Mouse (Mus musculus) frontal cortex, postnatal 25 days (tissue): Measurements from ENCODE around the gene Gdpgp1.

Experiments used
- DNase-seq, 2 experiments: peaks; one replicate each; pipeline ENCODE4 v3.0.0; 2022; ENCODE audit warnings: low spot score in 2 of 2

Gdpgp1 gene

DNA sequence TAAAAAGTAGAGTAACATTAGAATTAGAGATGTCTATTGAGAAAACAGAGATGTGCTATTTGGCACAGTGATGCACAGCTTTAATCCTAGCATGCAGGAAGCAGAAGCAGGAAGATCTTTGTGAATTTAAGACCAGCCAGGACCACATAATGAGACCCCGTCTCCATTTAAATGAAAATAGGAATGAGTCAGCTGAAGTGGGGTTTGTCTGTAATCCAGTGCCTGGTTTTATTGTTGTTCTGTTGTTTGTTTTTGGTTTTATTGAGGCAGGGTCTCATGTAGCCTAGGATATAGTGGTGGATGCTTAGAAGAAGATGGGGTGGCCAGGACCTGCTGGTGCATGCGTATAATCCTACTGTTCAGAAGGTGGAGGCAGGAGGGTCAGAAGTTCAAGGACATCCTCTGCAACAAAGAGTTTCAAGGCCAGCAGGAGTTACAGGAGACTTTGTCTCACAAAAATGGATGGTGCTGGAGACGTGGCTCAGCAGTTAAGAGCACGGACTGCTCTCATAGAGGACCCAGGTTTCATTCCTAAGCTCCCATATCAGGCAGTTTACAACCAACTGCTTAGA is 11.4 kb upstream of the Gdpgp1 start:
- DNase-seq: no peak

DNA sequence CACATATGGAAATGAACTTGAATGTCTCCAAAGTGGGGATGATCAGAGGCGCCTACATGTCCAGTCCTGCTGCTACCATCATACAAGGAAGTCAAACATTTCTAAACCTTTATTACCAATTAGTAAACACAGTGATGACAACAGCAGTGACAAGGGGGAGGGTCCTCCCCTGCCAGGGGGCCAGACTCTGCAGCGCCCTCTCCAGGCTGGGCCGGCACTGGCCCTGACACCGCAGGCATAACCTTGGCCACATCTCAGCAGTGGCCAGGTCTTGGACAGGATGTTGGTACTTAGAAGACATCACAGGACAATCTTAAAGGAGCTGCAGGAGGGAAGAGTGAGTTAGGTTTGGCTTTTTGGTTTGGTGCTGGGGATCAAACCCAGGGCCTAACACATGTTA is 5.6 kb upstream of the Gdpgp1 start:
- no peak for DNase-seq

DNA sequence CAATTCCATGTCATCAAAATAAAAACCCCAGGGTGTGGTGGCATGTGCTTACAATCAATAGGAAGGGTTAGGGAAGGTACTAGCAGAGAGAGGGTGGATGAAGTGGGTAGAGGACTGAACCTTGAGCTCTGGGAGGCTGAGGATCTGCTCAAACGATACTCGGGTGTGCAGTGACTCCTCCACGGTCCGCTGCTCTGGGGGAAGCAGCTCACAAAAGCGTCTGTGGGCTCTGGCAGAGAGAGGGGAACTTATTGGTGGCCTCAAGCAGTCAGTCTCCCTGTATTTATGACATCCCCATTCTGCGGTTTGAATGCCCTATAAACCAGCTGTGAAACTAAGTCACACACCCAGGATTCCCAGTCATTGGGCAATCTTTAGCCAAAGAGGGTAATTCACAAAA is 2.5 kb upstream of the Gdpgp1 start:
- DNase-seq: no peak

DNA sequence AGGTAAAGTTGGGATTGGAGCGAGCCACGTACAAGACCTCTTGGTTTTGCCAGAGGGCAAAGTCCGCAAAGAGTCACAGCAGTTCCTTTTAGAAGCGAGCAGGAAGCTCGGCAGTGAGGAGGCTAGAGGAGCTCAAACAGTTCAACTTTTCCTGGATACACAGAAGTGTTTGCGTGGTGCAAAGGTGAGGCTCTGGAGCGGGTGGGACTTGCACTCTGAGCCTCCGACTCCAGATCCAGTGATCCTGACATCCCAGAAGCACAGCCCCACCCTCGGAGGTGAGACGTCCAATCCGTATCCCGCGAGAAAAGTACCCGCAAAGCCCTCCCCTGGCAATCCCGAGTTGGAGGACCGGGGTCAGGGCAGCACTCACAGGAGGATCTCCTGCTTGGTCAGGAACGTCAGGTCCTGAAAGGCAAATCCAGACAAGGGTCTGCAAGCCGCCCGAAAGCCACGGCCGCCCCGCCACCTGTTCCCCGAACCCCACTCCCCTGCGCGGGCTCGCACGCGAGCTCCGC is 635 bp upstream of the Gdpgp1 start:
- no peak for DNase-seq

DNA sequence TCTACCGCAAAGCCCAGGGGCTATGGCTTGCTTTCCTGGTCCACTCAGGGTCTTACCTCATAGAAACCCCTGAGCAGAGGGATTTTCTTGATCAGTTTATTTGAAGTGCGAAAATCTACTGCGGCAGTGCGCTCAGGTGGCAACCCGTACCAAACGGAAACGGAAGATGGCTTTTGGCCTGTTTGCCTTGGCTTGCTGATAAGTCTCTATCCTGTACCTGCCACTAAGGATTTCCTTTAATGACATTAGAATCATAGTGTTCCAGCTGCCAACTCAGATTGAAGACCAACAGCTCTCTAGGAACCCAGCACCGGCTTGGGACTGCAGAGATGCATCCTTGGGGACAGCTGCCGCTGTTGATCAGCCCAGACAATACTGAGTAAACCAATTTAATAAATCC is 1.1 kb downstream of the Gdpgp1 start:
- DNase-seq: no peak

DNA sequence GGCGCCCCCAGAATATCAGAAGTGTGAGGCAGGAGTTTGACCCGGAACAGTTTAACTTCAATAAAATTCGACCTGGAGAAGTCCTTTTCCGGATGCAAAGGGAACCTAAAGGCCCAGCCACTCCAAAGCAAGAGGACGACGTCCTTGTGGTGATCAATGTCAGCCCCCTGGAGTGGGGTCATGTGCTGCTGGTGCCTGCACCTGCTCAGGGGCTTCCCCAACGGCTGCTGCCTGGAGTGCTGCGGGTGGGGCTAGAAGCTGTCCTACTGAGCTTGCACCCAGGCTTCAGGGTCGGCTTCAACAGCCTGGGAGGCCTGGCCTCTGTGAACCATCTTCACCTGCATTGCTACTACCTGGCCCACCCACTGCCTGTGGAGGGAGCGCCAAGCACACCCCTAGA is 5.9 kb downstream of the Gdpgp1 start:
- no peak for DNase-seq

DNA sequence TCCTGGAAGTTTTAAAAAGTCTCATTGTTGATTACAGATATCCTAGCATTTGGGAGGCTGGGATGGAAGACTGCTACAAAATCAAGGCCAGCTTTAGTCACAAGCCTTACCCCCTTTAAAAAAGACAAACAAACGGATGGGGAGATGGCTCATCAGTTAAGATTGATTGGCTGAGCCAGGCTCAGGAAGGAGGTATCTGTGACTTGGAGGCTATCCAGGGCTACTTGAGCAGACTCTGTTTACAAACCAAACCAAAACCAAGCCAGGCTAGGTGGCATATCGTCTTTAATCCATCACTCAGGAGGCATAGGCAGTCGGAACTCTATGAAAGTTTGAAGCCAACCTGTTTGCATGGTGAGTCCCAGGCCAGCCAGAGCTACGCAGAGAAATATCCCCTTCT is 9.0 kb downstream of the Gdpgp1 start:
- DNase-seq: no peak

DNA sequence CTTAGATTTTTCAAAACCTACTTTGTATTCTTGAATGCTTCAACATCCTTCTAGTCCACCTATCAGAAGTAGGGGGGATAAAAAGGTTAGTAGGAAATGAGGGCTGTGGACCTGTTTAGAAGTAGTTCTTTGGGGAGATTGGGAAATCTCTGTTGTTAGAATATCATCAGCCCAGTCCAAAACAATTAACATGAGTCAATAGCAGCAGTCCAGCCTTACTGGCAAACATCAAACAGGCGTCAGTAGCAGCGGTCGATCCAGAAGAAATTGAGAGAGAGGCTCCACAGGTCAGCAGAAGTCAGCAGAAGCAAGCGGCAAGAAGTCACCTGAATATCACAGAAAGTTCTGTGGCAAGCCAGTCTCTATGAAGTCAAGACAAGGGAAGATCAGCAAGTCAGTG is 12.2 kb downstream of the Gdpgp1 start:
- DNase-seq: no peak

DNA sequence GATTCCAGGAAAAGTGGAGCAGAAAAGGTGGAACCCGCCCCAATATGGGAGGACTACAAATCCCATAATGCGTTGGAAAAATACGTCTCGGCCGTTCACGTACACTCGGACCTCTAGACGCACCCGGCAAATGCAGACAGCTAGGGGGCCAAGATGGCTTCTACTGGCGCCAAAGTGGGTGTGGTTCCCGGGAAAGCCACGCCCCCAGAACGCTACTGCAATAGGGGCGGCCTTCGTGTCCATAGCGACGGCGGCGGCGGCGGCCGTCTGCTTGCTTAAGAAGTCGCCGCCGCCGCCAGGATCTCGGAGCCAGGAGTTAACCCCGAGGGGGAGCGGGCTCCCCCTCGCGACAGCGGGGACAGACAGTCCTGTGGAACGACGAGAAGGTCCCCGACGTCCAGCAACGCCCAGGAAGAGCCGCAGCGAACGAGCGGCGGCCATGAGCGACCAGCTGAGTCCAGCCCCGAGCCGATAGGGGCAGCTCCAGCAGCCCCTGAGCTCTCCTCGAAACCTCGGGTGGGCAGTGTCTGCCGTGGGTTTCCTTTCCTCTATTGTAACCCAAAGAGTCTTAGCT is 13.6 kb downstream of the Gdpgp1 start, which contains the start of gene Ttll13:
Gene Ttll13, plus strand, starts transcription at position 229 of the 574 bp plus-strand sequence.
- peak; percentile 85 to 91 for DNase-seq

DNA sequence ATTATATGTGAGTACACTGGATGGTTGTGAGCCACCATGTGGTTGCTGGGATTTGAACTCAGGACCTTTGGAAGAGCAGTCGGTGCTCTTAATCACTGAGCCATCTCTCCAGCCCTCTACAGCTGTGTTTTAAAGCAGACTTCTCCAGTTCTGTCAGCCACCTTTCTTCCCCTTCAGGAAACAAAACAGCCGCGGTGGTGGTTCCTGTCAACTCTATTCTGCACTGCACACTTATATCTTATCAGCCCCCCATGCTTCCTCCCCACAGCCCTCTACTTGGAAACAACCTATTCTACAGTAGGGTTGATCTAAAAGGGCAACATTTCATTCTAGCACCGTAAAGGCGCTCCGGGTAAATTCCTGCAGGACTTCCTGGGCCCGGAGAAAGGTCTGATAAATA is 14.2 kb downstream of the Gdpgp1 start:
- no peak for DNase-seq

DNA sequence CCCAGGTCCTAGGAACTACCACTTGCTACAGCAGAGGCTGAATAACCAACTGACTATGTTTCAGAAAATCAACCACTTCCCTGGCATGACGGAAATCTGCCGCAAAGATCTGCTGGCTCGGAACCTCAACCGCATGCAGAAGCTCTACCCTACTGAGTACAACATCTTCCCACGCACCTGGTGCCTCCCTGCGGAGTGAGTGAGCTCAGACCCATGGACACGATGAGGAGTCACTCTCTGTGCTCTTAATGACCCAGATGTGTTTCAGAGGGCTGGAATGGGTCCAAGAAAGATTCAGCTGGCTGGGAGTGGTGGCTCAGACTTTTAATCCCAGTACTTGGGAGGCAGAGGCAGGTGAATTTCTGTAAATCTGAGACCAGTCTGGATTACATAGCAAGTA is 19.8 kb downstream of the Gdpgp1 start:
- DNase-seq: no peak

DNA sequence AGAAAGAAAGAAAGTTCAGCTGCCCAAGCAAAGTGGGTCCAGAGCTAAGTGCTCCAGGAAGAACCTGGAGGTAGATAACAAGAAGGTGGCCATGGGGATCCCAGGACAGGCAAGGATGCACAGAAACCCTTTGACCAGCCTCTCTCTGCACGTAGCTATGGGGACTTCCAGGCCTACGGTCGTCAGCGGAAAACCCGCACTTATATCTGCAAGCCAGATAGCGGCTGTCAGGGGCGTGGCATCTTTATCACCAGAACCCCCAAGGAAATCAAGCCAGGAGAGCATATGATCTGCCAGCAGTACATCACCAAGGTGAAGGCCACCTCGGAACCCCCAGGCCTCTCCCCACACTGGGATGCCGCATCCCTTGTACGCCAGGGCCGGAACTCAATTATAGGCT is 20.2 kb downstream of the Gdpgp1 start:
- DNase-seq: no peak

DNA sequence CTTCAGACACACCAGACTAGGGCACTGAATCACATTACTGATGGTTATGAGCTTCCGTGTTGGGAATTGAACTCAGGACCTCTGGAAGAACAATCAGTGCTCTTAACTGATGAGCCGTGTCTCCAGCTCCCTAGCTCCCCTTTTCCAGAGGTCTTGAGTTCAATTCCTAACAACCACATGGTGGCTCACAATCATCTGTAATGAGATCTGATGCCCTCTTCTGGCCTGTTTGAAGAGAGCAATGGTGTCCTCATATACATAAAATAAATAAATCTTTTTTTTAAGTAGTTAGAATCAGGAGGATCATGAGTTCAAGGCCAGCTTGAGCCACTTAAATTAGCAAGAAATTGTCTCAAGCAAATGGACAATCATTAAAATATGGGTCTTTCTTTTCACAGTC is 23.3 kb downstream of the Gdpgp1 start:
- no peak for DNase-seq

DNA sequence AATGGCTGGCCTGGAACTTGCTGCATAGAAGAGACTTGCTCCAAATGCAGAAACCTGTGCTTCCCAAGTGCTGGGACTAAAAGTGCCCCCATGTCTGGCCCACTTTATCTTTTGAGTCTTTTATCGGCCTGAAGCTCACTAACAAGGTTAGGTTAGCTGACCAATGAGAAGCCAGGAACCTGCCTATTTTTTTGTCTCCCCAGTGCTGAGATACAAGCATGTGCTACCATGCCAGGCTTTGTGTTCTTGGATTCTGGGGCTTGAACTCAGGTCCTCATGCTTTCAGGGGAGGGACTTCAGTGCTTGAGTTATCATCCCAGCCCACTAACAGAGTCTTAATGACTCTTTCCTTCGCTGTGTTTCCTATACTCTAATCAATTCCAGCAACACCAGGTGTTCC is 25.0 kb downstream of the Gdpgp1 start:
- no peak for DNase-seq

DNA sequence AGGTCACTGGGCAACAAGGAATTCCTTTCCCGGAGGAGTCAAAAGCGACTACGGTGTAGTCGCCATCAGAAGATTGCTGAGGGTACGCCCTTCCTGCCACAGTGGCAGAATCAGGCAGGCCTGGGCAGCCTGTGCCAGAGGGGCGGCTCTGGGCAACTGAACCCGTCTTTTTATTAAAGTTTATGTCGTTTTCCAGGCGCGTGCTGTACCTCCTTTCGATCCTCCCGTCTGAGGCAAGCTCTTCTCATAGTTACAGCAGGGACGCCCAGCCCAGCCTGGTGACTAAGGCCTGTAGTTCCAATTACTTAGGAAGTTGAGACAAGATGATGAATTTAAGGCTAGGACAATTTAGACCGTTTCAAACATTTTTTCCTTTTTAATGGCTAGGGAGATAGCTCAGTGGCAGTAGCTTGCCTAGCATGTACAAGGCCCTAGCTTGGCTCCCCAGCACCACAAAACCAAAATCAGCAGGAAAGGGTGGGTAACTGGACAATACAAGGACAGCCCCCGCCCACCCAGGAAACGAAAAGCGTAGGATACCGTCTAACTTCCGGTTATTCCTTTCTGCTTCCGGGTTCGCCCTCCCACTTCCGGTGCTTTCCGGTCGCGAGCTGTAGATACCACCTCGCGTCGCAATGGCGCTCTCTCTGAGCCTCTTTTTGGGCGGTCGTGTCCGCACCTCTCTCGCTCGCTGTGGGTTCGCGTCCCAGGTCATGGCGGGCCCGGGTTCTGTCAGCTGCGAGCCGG is 28.1 kb downstream of the Gdpgp1 start, which contains the start of gene Ngrn:
Gene Ngrn, plus strand, starts transcription at position 591 of the 747 bp plus-strand sequence.
- DNase-seq: peak; percentile 59 to 77

DNA sequence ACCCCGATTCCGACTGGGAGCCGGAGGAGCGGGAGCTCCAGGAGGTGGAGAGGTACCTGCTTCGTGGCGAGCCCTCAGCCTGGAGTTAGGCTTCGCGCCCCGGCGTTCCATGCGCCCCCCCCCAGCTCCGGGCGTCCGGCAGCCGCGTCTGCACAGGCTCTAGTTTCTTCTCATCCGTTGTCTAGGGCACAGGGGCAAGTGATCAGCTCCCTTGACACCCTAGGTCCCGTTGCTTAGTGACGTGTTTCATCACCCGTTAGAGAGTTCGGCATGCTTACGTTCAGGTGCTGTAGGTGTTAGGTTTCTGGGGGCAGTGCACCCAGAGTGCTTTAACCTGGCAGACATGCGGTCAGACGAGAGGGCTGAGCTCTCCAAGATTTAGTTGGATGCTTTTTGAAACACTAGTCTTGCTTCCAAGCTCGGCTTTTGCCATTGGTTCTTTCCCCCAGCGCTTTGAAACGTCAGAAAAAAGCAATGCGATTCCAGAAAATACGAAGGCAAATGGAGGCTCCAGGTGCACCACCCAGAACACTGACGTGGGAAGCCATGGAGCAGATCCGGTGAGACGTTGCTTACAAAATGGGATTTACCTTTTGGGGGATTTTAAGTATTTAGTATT is 28.8 kb downstream of the Gdpgp1 start:
- DNase-seq: no peak

DNA sequence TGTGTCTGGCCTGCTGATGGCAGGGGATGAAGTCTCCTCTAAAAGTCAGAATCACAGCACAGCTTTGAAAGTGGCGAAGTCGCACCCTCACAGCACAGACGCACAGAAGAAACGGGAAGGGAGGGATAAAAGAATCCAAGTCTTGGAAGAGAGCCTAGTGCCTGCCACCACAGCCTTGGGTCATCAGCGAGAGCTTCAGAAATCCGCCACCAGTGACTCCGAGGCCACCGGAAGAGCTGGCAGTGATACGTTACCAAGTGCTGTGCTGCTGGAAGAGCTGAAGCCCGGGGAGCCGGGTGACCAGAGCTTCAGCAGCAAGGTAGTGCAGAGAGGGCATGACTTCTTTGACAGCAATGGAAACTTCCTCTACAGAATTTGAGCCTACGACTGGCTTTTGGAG is 31.9 kb downstream of the Gdpgp1 start:
- no peak for DNase-seq

DNA sequence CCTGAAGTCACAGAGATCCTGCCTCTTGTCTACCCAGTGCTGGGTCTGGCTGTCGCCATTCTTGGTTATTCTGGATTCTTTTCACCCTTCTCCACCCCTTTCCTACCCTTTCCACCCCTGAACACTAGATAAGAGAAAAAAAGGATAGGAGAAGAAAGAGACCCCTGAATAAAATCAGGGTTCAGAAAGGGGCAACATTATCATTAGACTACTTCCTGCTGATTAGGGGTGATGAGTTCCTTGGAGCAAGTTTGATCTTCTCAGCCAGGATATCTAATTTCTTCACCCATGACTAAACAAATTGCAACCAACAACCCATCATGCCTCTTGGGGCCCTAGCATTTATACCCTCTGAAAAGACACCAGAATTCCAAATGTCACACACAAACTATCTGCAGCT is 35.1 kb downstream of the Gdpgp1 start:
- no peak for DNase-seq

DNA sequence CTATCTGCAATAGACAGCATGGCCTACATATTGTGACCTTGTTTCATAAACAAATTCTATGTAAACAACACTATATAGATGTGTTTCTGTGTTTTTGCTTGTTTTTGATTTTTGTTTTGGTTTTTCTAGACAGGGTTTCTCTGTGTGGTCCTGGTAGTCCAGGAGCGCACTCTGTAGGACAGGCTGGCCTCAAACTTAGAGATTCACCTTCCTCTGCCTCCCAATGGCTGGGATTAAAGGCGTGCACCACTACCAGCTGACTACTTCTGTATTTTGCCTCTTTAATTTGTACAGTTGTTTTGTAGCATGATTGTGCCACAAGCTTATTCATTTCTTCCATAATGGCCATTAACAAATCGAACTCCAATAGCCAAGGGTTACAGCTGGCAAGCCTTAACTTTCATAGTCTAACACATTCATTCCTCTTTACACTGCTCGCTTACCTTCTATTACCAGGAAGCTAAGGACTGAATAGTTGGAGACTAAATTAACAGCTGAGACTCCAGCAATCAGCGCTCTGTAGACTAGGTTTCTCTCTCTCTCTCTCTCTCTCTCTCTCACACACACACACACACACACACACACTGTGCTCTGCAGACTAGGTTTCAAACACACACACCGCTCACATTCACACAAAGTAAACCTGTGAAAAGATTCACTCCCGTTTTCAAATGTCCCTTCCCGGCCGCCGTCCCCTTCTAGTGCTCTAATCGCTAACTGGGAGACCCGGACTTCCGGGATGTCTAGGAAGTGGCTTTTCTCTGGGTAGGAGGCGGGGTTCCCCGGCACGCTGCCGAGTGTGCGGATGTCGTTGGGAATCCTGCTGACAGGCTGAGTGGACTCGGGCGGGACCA is 36.5 kb downstream of the Gdpgp1 start, which contains the start of gene Vps33b:
Gene Vps33b, plus strand, starts transcription at position 753 of the 854 bp plus-strand sequence.
- peak; percentile 94 to 95 for DNase-seq

DNA sequence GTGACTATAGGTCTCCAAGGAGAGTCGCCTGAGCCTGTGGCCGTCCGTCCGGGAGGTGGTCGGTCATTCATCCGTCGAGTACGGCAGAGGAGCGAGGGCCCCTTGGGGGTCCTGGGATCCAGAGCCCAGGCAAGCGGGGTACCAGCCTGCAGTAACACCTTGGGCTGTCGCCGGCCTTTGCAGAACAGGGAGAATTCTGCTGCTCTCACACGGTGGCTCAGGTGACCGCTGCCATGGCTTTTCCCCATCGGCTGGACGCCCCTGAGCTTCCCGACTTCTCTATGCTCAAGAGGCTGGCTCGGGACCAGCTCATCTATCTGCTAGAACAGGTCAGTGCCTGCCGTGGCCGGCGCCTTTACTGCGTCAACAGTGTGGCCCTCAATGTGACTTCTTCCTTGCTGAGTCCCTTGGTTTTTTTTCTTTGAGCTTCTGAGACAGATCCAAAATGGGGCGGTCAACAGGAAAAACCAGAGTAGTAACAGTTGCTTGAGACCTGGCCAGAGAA is 37.1 kb downstream of the Gdpgp1 start:
- peak in 1 of 2 experiments; percentile 15 for DNase-seq

DNA sequence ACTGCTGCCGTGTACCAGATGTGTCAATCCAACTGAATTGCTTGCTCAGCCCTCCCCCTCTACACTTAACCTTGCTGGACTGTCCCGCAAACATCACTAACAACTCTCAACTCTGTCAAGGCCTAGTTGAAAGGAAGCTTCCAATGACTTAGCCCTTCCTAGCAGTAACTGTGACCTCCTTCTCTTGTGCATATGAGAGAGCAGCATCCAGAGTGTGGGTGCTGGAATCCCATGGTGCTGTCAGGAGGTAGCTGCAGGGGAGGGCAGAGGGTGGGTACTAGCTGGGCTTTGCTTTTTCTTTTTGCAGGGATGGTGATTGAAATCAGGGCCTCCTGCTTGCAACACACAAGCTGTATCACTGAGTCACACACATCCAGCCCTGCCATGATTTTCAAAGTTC is 40.8 kb downstream of the Gdpgp1 start:
- no peak for DNase-seq
